In genomic region chr4:141793282-141794151, GRCm38 (mm10) we compare ENCODE assay signal across 8 mouse cellular contexts. TPM values are rescaled to one million over a fixed set of nuclear protein-coding genes. Genes with fewer than 3 reads are reported as not detected.
DNase-seq lines count a peak whose midpoint lies in the region; ATAC-seq and TF ChIP-seq lines count a peak whose summit lies in the region.

Gene Casp9, plus strand, starts transcription at chr4:141793612.

- H3K4me2 ChIP-seq in embryonic facial prominence, embryonic 13.5 days: peak within 1 kb of the TSS; percentile 61
- H3K4me2 ChIP-seq in limb, embryonic 13.5 days (replicated peaks): peak within 1 kb of the TSS; percentile 69
- H3K4me2 ChIP-seq in midbrain, embryonic 16.5 days (ENCODE audit: low read length): peak within 1 kb of the TSS; percentile 75

- 0 out of 2 replicates have a peak, but pooled peaks cover 4% of the 10 kb centered on the region for H3K79me2 ChIP-seq in heart, adult 2 months (replicated peaks; ENCODE audit: control insufficient read depth, insufficient read depth, low read length)

- H3K36me3 ChIP-seq in embryonic facial prominence, embryonic 13.5 days: peaks cover 20% of the 10 kb centered on the region
- no peaks in the 10 kb centered on the region; the same call in 1 of the 2 replicates for H3K36me3 ChIP-seq in heart, adult 2 months (ENCODE audit: control insufficient read depth, insufficient read depth, low read length)
- H3K36me3 ChIP-seq in limb, embryonic 13.5 days: peaks cover 18% of the 10 kb centered on the region
- H3K36me3 ChIP-seq in midbrain, embryonic 16.5 days (ENCODE audit: control insufficient read depth, insufficient read depth, low read length): peaks cover 5% of the 10 kb centered on the region

- H3K4me1 ChIP-seq in embryonic facial prominence, embryonic 13.5 days: peaks cover 26% of the 10 kb centered on the region
- H3K4me1 ChIP-seq in heart, adult 2 months (ENCODE audit: control insufficient read depth, insufficient read depth, low read length): peaks cover 6% of the 10 kb centered on the region
- peaks cover 28% of the 10 kb centered on the region for H3K4me1 ChIP-seq in limb, embryonic 13.5 days
- H3K4me1 ChIP-seq in midbrain, embryonic 16.5 days (ENCODE audit: control insufficient read depth, insufficient read depth, low read length): peaks cover 22% of the 10 kb centered on the region

- no peak for TF ChIP-seq CTCF in heart, adult 2 months (IDR thresholded peaks at IDR 0.05)

- H3K9ac ChIP-seq in embryonic facial prominence, embryonic 13.5 days: peak within 1 kb of the TSS; percentile 74
- peak within 1 kb of the TSS; percentile 67 for H3K9ac ChIP-seq in heart, adult 2 months (ENCODE audit: low read depth, low read length)
- peak within 1 kb of the TSS; percentile 74 for H3K9ac ChIP-seq in limb, embryonic 13.5 days
- peak within 1 kb of the TSS; percentile 79 for H3K9ac ChIP-seq in midbrain, embryonic 16.5 days (ENCODE audit: low read depth, low read length)

- peak within 1 kb of the TSS; percentile 94 for H3K27ac ChIP-seq in embryonic facial prominence, embryonic 13.5 days
- H3K27ac ChIP-seq in heart, adult 2 months: peak within 1 kb of the TSS; percentile 92
- H3K27ac ChIP-seq in limb, embryonic 13.5 days: peak within 1 kb of the TSS; percentile 88
- peak within 1 kb of the TSS; percentile 88 for H3K27ac ChIP-seq in midbrain, embryonic 16.5 days (ENCODE audit: low read length)

- peak; percentile 100 for DNase-seq in 3134 (ENCODE audit: extremely low read depth, insufficient read length, low spot score)
- DNase-seq in adrenal gland, postnatal 36 days: peak; percentile 99
- peak; percentile 99 for DNase-seq in heart, adult 2 months
- DNase-seq in kidney, adult 8-10 months: peak; percentile 98 to 99
- DNase-seq in spleen, postnatal 10 days (ENCODE audit: low spot score in 2 of 2): peak; percentile 99

- no peaks in the 10 kb centered on the region for H3K27me3 ChIP-seq in embryonic facial prominence, embryonic 13.5 days
- H3K27me3 ChIP-seq in heart, adult 2 months (ENCODE audit: control insufficient read depth, insufficient read depth, low read length): no peaks in the 10 kb centered on the region
- no peaks in the 10 kb centered on the region for H3K27me3 ChIP-seq in limb, embryonic 13.5 days
- no peaks in the 10 kb centered on the region for H3K27me3 ChIP-seq in midbrain, embryonic 16.5 days (ENCODE audit: control insufficient read depth, insufficient read depth, low read depth, low read length)

- no peaks in the 10 kb centered on the region for H3K9me3 ChIP-seq in embryonic facial prominence, embryonic 13.5 days
- H3K9me3 ChIP-seq in limb, embryonic 13.5 days: no peaks in the 10 kb centered on the region
- no peaks in the 10 kb centered on the region for H3K9me3 ChIP-seq in midbrain, embryonic 16.5 days (replicated peaks; ENCODE audit: control insufficient read depth, low read length, poor library complexity, severe bottlenecking)

- TF ChIP-seq EP300 in heart, adult 2 months (IDR thresholded peaks at IDR 0.05; ENCODE audit: insufficient read depth, low read depth, low read length): 0 out of 2 replicates have a peak, but pooled peaks have one; percentile 8

- TF ChIP-seq POLR2A in heart, adult 2 months (IDR thresholded peaks at IDR 0.05; ENCODE audit: insufficient read depth, low read depth, low read length): peak; percentile 79

- ATAC-seq in embryonic facial prominence, embryonic 13.5 days (ENCODE audit: insufficient number of reproducible peaks, insufficient read depth, low FRiP score, low TSS enrichment, low read depth): peak; percentile 81
- ATAC-seq in limb, embryonic 13.5 days (ENCODE audit: low FRiP score, low read depth): peak; percentile 80
- ATAC-seq in midbrain, embryonic 16.5 days: peak; percentile 68

- peak within 1 kb of the TSS; percentile 69 for H3K4me3 ChIP-seq in embryonic facial prominence, embryonic 13.5 days
- peak within 1 kb of the TSS; percentile 89 for H3K4me3 ChIP-seq in heart, adult 2 months
- peak within 1 kb of the TSS; percentile 69 for H3K4me3 ChIP-seq in limb, embryonic 13.5 days
- peak within 1 kb of the TSS; percentile 65 for H3K4me3 ChIP-seq in midbrain, embryonic 16.5 days (ENCODE audit: low read depth, low read length)

- under 1% methylated on average over 73 of the region's 80 CpGs for WGBS in embryonic facial prominence, embryonic 13.5 days
- under 1% methylated on average over 75 of the region's 80 CpGs for WGBS in heart, adult 2 months
- under 1% methylated on average over 74 of the region's 80 CpGs for WGBS in limb, embryonic 13.5 days
- under 1% methylated on average over 72 of the region's 80 CpGs for WGBS in midbrain, embryonic 16.5 days

- intact Hi-C loops in heart, adult 2 months (cut with DNase I): loop anchor here (10.0 kb wide), 1 partner anchor 659 kb away; the partner anchor contains the start of gene Szrd1

RNA-seq across cellular contexts. Expression of gene Casp9, which starts in this region (rescaled TPM):
- 10 to 100 TPM; 16.8 to 24.3 TPM for total RNA-seq in adrenal gland, postnatal 36 days (2021)
- 14.2 and 15.1 TPM in 2 replicates for polyA plus RNA-seq in embryonic facial prominence, embryonic 13.5 days (2015; fragmentation: Nextera tagmentation; extraction: Ambion mirVana)
- 1 to 10 TPM; 7.5 to 8.1 TPM for total RNA-seq in heart, adult 2 months (2021)
- polyA plus RNA-seq in heart, adult 2 months (2012; rRNA removed): 10.0 and 15.5 TPM in 2 replicates
- polyA plus RNA-seq in limb, embryonic 13.5 days (2015; fragmentation: Nextera tagmentation; extraction: Ambion mirVana): 17.1 and 17.2 TPM in 2 replicates
- polyA plus RNA-seq in midbrain, embryonic 16.5 days (2015; fragmentation: Nextera tagmentation; extraction: Ambion mirVana): 20.7 and 21.7 TPM in 2 replicates

Comparison
In these comparisons a context has a peak if more than half of its experiments do, and no peak if none do; other contexts are left out.
1. Peak in every context shown above with its lines: DNase-seq, ATAC-seq, H3K4me3 ChIP-seq and H3K27ac ChIP-seq.